Mouse (Mus musculus): ENCODE data around the gene Cyp2g1. TPM values are rescaled to one million over a fixed set of nuclear protein-coding genes. Genes with fewer than 3 reads are reported as not detected.
"Not testable (repeated sequence)": the region's sequence is repeated elsewhere in the genome, so short reads cannot be mapped to it uniquely, and the experiment has no call there.

Gene Cyp2g1
- not detected for total RNA-seq (2021)
- long read RNA-seq, experiment 1 = 0 reads
- long read RNA-seq, experiment 2 = 0 reads

GRCm38 (mm10) chr7:26808592-26808991 lies at the start of gene Cyp2g1:
Cyp2g1 (plus strand) TSS chr7:26808892.
- DNase-seq (ENCODE audit: low spot score in 2 of 2) = no peak

- no peak for DNase-seq (ENCODE audit: low spot score in 2 of 2)
These were observed 41.6 kb upstream of the Cyp2g1 start for GRCm38 (mm10) chr7:26767084-26767483.

DNA sequence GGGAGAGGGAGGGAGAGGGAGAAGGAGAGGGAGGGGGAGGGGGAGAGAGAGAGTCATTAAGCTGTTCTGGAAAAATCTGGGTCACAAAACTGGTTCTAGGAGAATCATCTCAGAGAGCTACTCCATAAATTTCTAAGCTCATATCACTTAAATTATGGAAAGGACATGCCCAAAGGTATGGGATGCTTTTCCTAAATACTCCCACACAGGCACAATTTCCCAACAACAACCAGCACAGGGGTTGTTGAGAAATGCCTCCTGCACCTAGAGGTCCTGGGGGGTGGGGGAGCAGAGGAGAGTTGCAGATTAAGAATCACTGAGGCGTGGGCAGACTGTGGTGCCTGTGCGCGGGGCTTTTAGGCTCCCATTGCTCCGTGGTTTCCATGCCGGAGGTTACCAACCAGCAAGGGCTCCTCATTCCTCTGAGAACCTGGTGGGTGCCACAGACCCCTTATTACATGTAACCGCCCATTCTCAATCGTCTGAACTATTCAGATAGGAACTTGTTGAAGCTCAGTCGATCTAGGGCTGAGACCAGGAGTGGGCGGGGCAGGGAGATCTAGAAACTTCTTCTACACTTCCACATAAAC lies 38.7 kb upstream of the Cyp2g1 start:
- no peak for DNase-seq (ENCODE audit: low spot score in 2 of 2)

DNA sequence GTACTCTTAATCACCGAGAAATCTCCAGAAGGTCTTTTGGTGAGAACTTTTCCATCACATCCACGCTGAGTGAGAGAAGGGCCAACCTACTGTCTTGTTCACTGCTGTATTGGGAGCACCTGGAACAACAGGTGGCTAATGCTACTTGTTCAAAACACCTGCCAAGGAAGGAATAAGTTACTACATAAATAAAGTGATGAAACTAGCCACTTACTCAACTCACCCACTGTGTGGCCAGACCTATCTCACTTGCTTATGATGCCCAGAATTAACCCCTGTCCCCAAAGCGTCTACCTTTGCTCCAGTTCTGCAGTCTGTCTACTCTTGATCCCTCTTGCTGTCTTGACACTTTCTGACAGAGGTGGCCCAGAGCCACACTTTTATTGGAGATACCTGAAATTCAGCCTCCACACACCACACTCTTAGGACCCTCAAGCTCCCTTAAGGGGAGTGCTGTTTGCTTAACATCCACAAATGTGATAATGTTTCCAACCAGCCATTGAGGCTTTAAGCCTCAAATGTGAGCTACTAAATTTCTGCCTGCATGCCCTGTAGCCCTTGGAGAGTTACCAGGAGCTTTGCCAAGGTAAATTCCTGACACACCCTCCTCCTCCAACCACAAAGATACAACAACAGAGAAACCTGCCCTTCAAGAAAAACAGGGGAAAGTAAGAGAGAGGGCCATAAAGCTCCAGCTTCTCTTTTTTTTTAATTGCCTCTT lies 35.7 kb upstream of the Cyp2g1 start:
- no peak for DNase-seq (ENCODE audit: low spot score in 2 of 2)

DNA sequence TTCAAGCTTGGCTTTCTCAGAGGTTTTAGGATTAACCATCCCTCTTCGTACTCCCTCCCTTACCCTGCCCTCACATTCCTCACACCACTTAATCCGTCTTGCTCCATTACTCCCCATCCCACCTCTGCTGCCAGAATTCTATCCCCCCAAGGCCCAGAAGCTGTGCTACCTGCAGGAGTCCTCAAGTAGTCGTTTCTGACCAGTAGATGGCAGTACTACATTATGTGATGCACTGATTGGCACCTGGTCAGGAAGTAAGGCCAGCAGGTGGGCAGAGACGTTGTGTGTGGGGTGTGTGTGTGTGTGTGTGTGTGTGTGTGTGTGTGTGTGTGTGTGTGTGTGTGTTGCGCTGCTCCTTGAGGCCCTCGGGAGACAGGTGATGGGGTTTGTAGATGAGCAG lies 32.8 kb upstream of the Cyp2g1 start:
- DNase-seq (ENCODE audit: low spot score in 2 of 2) = no peak

- DNase-seq (ENCODE audit: low spot score in 2 of 2) = no peak
These were observed 30.9 kb upstream of the Cyp2g1 start for GRCm38 (mm10) chr7:26777806-26778205.

DNA sequence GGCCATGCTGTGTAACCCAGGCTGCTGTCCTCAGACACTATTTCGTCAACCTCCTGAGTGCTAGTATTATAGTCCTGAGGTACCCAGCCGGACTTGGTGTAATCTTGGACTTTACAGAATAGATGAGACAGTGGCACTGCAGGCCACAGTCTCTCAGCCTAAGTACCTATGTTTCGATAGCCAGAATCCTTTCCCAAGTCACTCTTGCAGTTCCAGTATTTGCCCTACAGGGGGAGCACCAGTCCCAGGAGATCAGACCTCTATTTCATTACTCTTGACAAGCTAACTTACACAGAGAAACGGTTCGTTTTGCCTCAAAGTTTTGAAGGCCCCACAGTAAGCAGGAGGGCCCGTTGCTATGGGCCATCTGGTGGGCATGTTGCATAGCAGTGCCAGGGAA lies 30.2 kb upstream of the Cyp2g1 start:
- DNase-seq (ENCODE audit: low spot score in 2 of 2) = peak; percentile 18 to 44

DNA sequence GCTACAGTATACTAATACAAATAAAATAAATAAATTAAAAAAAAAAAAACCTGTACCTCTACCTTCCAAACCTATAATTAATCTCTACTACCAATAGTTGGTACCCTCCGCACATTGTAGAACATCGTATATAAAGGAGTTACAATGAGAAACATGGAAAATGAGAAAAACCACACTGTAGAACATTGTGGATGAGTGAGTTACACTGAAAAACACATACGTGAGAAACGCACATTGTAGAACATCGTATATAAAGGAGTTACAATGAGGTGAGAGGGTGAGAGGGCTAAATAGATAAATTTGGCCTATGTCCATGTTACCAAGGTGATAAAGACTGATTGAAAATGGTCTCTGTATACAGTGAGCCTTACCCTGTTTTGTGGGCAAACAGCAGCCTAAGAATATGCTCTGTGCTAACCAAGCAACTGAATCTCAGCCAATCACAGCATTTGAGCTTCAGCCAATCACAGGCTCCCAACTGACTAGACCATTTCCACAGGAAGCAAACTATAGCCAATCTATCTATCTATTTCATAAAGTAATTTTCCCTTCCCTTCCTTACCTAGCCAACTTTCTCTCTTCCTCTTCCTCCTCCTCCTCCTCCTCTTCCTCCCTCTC lies 28.8 kb upstream of the Cyp2g1 start:
- DNase-seq (ENCODE audit: low spot score in 2 of 2) = peak in 1 of 2 experiments; percentile 3

- DNase-seq (ENCODE audit: low spot score in 2 of 2) = peak in 1 of 2 experiments; percentile 20
These were observed 28.2 kb upstream of the Cyp2g1 start for GRCm38 (mm10) chr7:26780510-26780909.

DNA sequence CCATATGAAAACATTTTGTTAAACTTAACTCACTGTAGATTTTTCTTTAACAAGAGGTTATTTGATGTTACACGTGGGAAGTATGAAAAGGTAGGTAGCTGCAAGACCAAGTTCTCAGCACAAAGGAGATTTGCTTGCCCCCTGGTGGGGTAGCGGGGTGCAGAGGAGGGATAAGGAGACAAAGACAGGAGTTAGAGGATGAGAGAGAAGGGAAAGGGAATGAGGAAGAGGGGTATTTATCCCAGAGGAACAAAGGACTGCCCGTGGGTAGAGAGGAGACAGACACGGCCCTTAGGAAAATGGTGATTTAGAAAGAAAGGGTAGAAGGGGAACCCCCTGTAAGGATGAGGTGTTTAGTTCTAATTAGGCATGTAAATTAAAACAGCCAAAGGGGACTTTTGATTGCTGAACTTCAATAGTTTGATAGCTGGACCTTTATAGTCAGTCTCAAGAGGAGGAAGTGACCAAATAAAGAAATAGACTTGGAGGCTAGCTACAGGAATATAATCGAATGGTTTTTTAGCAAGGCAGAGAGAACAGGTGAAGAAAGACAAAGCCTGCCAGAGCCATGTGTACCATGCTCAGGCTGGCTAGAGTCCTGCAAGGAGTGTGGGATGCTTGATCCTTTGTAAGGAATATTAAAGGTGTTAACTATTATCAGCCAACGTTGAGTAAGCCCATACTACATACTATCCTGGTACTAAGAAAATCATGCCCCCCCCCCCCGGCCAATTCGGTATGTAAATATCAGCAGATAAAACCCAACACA lies 27.5 kb upstream of the Cyp2g1 start:
- DNase-seq (ENCODE audit: low spot score in 2 of 2) = no peak

- no peak for DNase-seq (ENCODE audit: low spot score in 2 of 2)
These were observed 26.9 kb upstream of the Cyp2g1 start for GRCm38 (mm10) chr7:26781767-26782131.

DNA sequence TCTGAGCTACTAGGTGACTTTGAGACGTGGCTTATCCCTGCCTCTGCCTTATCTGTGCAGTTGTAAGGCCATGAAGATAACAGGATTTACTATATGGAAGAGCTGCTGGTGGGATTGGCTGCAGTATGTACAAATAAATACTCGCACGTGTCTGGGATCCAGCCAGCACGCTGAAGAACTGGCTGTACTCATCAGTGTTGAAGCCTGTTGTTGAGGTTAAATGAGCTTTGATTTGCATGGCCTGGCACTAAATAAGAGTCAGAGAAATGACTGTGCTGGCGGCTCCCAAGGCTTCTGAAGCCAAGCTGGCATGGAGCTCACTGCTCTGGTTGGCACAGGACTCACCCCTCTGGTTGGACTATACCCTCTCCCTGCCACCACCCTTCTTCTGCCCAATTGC lies 25.5 kb upstream of the Cyp2g1 start:
- peak in 1 of 2 experiments; percentile 36 for DNase-seq (ENCODE audit: low spot score in 2 of 2)

DNA sequence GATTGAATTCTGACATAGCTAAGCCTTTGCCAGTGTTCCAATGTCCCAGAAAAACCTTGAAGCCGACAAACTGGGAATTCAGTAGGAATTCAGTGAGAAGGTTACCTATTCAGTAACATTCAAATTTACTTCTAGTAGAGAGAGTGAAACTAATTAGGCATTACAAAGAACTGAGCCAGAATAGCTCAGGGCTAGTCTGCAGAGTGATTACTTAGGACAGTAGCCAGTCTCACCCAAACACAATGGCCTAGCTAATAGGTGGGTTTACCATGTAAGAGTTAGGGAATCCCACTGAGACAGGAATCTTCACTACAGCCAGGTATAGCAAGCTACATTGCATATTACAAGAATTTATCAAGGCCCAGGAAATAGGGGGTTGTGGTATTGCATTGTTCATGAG lies 22.7 kb upstream of the Cyp2g1 start:
- not testable (repeated sequence) for DNase-seq (ENCODE audit: low spot score in 2 of 2)

DNA sequence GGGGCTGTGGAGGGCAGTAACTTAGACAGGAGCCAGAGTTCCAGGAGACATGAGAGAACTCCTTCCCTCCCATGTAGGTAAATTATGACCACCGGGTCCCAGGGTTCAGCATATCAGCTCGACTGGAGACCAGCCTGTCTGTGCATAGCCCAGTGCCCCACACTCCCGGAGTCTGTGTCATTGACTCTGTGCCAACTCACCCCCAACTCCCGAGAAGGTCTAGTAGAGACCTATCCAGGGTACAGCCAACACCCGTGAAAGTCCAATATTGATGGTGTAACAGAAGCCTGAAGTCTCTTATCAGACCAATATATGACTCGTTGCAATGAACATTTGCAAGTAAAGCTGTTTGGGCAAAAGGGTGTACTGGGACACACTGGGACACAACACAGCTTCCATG lies 18.7 kb upstream of the Cyp2g1 start:
- DNase-seq (ENCODE audit: low spot score in 2 of 2) = no peak

DNA sequence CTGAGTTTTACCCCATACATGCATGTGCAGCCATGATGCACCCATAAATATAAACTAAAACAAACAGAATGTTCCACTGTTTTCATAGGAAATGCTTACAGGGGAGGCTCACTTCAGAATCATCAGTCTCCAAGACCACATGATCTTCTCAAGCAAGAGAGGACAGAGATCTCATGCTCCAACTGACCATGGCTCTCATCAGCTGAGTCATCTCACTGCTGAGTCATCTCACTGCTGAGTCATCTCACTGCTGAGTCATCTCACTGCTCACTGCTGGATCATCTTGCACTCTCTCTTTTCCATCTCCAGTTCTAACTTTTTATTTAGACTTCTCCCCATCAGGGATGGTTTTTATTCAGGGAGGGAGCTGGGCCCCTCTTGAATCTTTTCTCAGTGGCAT lies 8.6 kb upstream of the Cyp2g1 start:
- DNase-seq (ENCODE audit: low spot score in 2 of 2) = no peak

GRCm38 (mm10) chr7:26800996-26801395 lies 7.7 kb upstream of the Cyp2g1 start:
- DNase-seq (ENCODE audit: low spot score in 2 of 2) = no peak

DNA sequence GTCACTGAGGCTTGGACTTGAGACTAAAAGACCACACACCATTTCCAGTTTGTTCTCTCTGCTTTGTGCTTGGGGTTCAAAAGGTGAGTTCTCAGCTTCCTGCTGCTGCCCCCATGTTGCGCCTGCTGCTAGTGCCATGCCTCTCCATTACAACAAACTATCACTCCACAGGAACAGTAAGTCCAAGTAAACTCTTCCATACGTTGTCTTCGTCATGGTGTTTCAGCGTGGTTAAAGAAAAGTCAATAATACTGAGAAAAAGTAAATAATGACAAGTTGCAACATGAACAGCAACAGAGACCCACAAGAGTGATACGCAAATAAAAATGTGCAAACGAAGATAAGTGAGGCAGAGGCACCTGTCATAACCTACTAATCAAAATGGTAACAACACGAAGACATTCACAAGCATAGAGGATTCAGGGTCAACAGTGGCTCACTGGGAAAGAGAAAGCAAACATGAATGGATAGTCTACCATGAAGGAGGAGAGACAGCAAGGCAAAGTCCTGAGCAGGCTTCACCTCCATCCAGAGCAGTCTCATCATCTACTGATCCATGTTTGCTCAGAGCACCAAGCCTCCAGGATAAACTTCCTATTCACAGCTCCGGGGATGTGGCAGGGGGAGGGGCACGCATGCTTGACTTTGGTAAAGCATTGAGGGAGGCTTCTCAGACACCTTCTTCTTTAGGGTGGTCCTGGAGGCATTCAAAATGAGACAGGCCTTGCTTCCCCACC lies 23.0 kb downstream of the Cyp2g1 start:
- DNase-seq (ENCODE audit: low spot score in 2 of 2) = not testable (repeated sequence)

GRCm38 (mm10) chr7:26832668-26833067 lies 24.0 kb downstream of the Cyp2g1 start:
- DNase-seq (ENCODE audit: low spot score in 2 of 2) = not testable (repeated sequence)

DNA sequence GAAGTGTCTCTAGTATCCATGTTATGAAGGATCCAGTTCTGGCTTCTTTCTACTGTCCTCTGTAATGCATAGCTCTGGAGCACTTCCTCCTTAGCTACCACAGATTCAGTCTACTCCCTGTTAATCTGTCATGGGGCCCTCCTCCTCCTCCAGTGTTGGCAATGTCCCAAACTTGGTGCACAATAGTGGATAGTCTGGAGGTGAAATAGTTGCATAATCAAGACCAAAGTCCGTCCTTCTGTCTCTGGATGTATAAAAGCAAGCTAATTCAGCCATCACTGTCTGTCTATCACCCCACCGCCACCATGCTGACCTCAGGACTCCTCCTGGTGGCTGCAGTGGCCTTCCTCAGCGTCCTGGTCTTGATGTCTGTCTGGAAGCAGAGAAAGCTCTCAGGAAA lies 26.4 kb downstream of the Cyp2g1 start, which contains the start of gene Cyp2a5:
Gene Cyp2a5 (plus strand): TSS at position 247 of the 400 bp plus-strand sequence.
- DNase-seq (ENCODE audit: low spot score in 2 of 2) = not testable (repeated sequence)

- not testable (repeated sequence) for DNase-seq (ENCODE audit: low spot score in 2 of 2)
These were observed 34.7 kb downstream of the Cyp2g1 start for GRCm38 (mm10) chr7:26843400-26843799.

DNA sequence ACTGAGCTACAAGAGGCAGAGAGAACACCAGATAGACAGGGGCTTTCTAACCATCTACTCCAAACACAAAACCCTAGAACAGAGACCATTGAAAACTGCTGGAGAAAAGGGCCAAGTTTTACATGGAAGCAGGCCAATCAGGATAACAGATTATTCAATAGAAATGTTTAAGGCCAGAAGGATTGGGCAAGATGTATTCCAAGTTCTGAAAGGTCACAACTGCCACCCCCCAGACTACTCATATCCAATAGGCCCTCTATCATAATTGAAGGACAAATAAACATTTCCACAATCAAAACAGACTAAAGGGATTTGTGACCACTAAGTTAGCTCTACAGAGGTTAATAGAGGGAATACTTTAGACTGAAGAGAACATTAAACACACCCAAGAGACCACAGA lies 41.4 kb downstream of the Cyp2g1 start:
- not testable (repeated sequence) for DNase-seq (ENCODE audit: low spot score in 2 of 2)

Measured in layer of hippocampus, postnatal 14 days (tissue).